Mouse (Mus musculus): ENCODE data around the gene Hpse2. TPM values are rescaled to one million over a fixed set of nuclear protein-coding genes. Genes with fewer than 3 reads are reported as not detected.

Hpse2 gene
- polyA plus RNA-seq, 1 experiment = not detected

DNA sequence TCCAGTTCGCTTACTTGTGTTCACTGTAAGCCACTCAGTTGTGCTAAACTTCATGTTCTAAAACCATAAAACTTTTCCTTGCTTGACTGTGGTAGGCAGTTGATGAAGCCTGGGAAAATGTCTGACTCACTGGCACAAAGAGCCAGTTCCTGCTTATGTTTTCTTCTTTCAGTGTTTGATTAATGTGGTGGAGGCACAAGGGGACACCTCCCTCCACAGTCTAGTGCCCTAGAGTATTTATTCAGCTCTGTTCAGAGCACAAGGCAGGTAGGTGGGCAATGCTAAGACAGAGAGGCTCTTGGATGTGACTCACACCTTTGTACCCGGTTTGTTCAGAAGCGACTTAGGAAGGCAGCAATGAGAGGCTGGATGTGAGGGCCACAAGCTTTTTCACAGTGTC lies 560.3 kb downstream of the Hpse2 start:
- no peaks in the 10 kb centered on the region for H3K9me3 ChIP-seq (replicated peaks; ENCODE audit: control insufficient read depth, insufficient read depth, low read length, poor library complexity, severe bottlenecking)
- H3K4me3 ChIP-seq (ENCODE audit: low read depth, low read length) = no peak overlapping the region

DNA sequence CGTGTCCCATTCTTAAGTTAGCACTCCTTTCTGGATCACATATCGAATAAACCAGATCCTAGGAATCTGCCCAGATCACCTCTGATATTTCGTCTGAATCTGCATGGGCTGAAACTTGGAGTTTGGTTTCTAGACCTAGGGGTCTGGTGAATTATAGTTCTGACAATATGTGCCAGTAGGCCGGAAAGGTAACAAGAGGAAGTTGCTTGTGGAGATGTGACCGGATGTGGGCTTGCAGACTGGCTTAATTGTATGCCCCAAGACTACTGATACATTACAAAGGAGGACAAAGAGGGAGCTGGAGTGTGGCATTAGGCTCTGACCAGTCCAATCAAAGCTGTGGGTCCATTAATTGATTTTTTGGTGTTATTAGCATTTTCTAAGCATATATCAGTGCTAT lies 568.0 kb downstream of the Hpse2 start:
- Histone ChIP-seq H3K9me3 (replicated peaks; ENCODE audit: control insufficient read depth, insufficient read depth, low read length, poor library complexity, severe bottlenecking) (no peaks in the 10 kb centered on the region), H3K4me1 (ENCODE audit: control insufficient read depth, insufficient read depth, low read length) (no peaks in the 10 kb centered on the region), H3K27ac (ENCODE audit: insufficient read depth, low read length) (no peak overlapping the region), H3K36me3 (ENCODE audit: control insufficient read depth, insufficient read depth, low read length, poor library complexity, severe bottlenecking) (no peaks in the 10 kb centered on the region), H3K27me3 (ENCODE audit: control insufficient read depth, insufficient read depth, low read length, poor library complexity, severe bottlenecking) (no peaks in the 10 kb centered on the region), H3K9ac (ENCODE audit: low read depth, poor library complexity, severe bottlenecking) (no peak overlapping the region), H3K4me3 (ENCODE audit: low read depth, low read length) (no peak overlapping the region)
- TF ChIP-seq CTCF (IDR thresholded peaks at IDR 0.05; ENCODE audit: low read depth, low read length) (no peak), EP300 (IDR thresholded peaks at IDR 0.05; ENCODE audit: insufficient read depth, low read depth, low read length) (no peak), POLR2A (IDR thresholded peaks at IDR 0.05; ENCODE audit: insufficient read depth, low read length) (no peak)

More for the DNA sequence above, 560.3 kb downstream of the Hpse2 start:
- no peaks in the 10 kb centered on the region for H3K36me3 ChIP-seq (ENCODE audit: control insufficient read depth, insufficient read depth, low read length, poor library complexity, severe bottlenecking)
- no peaks in the 10 kb centered on the region; the same call in 1 of the 2 replicates for H3K27me3 ChIP-seq (ENCODE audit: control insufficient read depth, insufficient read depth, low read length, poor library complexity, severe bottlenecking)
- no peaks in the 10 kb centered on the region for H3K4me1 ChIP-seq (ENCODE audit: control insufficient read depth, insufficient read depth, low read length)
- H3K27ac ChIP-seq (ENCODE audit: insufficient read depth, low read length) = no peak overlapping the region
- H3K9ac ChIP-seq (ENCODE audit: low read depth, poor library complexity, severe bottlenecking) = no peak overlapping the region
- TF ChIP-seq EP300 (IDR thresholded peaks at IDR 0.05; ENCODE audit: insufficient read depth, low read depth, low read length) = no peak
- TF ChIP-seq POLR2A (IDR thresholded peaks at IDR 0.05; ENCODE audit: insufficient read depth, low read length) = no peak
- TF ChIP-seq CTCF (IDR thresholded peaks at IDR 0.05; ENCODE audit: low read depth, low read length) = no peak

DNA sequence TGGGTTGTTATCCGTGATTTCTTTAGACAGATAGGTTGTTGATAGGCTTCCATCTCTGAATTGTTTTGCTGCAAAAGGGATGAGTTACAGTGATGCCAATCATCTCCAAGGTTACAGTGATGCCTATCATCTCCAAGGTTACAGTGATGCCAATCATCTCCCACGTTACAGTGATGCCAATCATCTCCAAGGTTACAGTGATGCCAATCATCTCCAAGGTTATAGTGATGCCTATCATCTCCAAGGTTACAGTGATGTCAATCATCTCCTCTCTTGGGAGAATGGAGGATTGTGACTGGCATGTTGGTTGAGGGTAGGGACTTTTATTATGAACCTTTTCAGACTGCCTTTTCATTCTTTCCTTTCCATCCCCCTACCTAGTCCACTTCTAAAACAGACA lies 570.4 kb downstream of the Hpse2 start:
- no peak for TF ChIP-seq EP300 (IDR thresholded peaks at IDR 0.05; ENCODE audit: insufficient read depth, low read depth, low read length)
- no peak for TF ChIP-seq CTCF (IDR thresholded peaks at IDR 0.05; ENCODE audit: low read depth, low read length)
- TF ChIP-seq POLR2A (IDR thresholded peaks at IDR 0.05; ENCODE audit: insufficient read depth, low read length) = no peak

DNA sequence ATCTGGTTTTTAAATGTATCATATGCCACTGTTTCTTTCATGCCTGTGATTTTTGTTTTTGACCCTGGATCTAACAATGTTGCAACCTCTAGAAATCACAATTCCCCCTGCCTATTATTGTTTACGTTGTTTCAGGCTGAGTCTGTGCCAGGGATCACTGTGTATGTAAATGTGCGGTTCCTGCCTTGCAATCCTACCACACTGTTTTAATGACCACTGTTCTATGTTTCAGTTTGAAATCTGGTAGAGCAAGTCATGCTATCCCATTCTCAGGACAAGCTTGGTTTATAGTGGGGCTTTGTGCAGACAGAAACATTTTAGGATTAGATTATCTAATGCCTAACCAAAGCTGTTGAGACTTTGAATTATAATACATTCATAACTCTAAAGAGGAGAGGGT lies 571.9 kb downstream of the Hpse2 start:
- H3K9ac ChIP-seq (ENCODE audit: low read depth, poor library complexity, severe bottlenecking) = no peak overlapping the region
- H3K4me3 ChIP-seq (ENCODE audit: low read depth, low read length) = no peak overlapping the region
- no peaks in the 10 kb centered on the region for H3K36me3 ChIP-seq (ENCODE audit: control insufficient read depth, insufficient read depth, low read length, poor library complexity, severe bottlenecking)
- H3K27me3 ChIP-seq (ENCODE audit: control insufficient read depth, insufficient read depth, low read length, poor library complexity, severe bottlenecking) = no peaks in the 10 kb centered on the region
- no peaks in the 10 kb centered on the region for H3K9me3 ChIP-seq (replicated peaks; ENCODE audit: control insufficient read depth, insufficient read depth, low read length, poor library complexity, severe bottlenecking)
- no peak overlapping the region for H3K27ac ChIP-seq (ENCODE audit: insufficient read depth, low read length)
- TF ChIP-seq POLR2A (IDR thresholded peaks at IDR 0.05; ENCODE audit: insufficient read depth, low read length) (no peak), CTCF (IDR thresholded peaks at IDR 0.05; ENCODE audit: low read depth, low read length) (no peak), EP300 (IDR thresholded peaks at IDR 0.05; ENCODE audit: insufficient read depth, low read depth, low read length) (no peak)
- no peaks in the 10 kb centered on the region for H3K4me1 ChIP-seq (ENCODE audit: control insufficient read depth, insufficient read depth, low read length)

More for the DNA sequence above, 570.4 kb downstream of the Hpse2 start:
- Histone ChIP-seq H3K27me3 (ENCODE audit: control insufficient read depth, insufficient read depth, low read length, poor library complexity, severe bottlenecking) (no peaks in the 10 kb centered on the region), H3K27ac (ENCODE audit: insufficient read depth, low read length) (no peak overlapping the region), H3K36me3 (ENCODE audit: control insufficient read depth, insufficient read depth, low read length, poor library complexity, severe bottlenecking) (no peaks in the 10 kb centered on the region), H3K9me3 (replicated peaks; ENCODE audit: control insufficient read depth, insufficient read depth, low read length, poor library complexity, severe bottlenecking) (no peaks in the 10 kb centered on the region), H3K9ac (ENCODE audit: low read depth, poor library complexity, severe bottlenecking) (no peak overlapping the region), H3K4me1 (ENCODE audit: control insufficient read depth, insufficient read depth, low read length) (no peaks in the 10 kb centered on the region), H3K4me3 (ENCODE audit: low read depth, low read length) (no peak overlapping the region)

DNA sequence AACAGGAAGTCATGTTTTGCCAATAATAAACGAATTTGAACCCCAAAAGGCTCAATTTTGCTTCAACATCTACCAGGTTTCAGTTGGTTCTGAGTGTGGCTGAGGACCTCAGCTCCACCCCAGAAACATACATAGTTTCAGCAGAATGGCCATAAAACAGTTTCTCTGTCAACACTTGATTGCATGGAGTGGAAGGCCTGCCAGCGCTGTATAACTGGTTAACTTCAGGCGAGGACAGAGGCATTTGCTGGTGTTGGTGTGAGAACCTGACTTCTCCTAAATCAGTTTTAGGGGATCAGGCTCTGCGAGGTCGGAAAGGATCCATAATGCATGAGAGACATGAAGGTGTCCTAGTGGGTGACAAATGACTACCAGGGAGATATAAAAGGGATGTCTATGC lies 578.0 kb downstream of the Hpse2 start:
- no peak overlapping the region for H3K9ac ChIP-seq (ENCODE audit: low read depth, poor library complexity, severe bottlenecking)
- no peaks in the 10 kb centered on the region for H3K9me3 ChIP-seq (replicated peaks; ENCODE audit: control insufficient read depth, insufficient read depth, low read length, poor library complexity, severe bottlenecking)
- H3K27ac ChIP-seq (ENCODE audit: insufficient read depth, low read length) = no peak overlapping the region
- H3K27me3 ChIP-seq (ENCODE audit: control insufficient read depth, insufficient read depth, low read length, poor library complexity, severe bottlenecking) = no peaks in the 10 kb centered on the region
- no peaks in the 10 kb centered on the region for H3K4me1 ChIP-seq (ENCODE audit: control insufficient read depth, insufficient read depth, low read length)
- H3K4me3 ChIP-seq (ENCODE audit: low read depth, low read length) = no peak overlapping the region
- TF ChIP-seq POLR2A (IDR thresholded peaks at IDR 0.05; ENCODE audit: insufficient read depth, low read length) (no peak), CTCF (IDR thresholded peaks at IDR 0.05; ENCODE audit: low read depth, low read length) (no peak), EP300 (IDR thresholded peaks at IDR 0.05; ENCODE audit: insufficient read depth, low read depth, low read length) (no peak)
- no peaks in the 10 kb centered on the region for H3K36me3 ChIP-seq (ENCODE audit: control insufficient read depth, insufficient read depth, low read length, poor library complexity, severe bottlenecking)

DNA sequence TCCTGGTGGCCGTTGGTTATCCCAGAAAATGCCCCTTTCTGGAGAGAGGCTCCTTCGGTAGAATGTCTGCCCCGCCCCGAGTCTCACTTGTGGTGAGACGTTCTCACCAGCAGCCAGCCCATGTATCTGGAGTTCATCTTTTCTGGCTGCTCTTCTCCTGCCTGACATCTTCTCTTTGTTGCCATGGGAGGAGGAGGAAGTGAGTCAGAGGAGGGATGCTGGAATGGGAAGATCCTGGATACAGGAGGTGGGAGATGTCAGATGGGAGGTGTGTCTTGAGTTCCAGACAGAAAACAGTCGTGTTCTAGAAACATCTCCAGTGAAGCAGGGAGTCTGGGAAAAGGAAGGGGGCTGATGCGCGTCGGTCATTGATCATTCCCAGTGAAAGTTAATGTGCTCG lies 578.7 kb downstream of the Hpse2 start:
- H3K4me1 ChIP-seq (ENCODE audit: control insufficient read depth, insufficient read depth, low read length) = no peaks in the 10 kb centered on the region
- H3K4me3 ChIP-seq (ENCODE audit: low read depth, low read length) = no peak overlapping the region

More for the DNA sequence above, 578.7 kb downstream of the Hpse2 start:
- no peaks in the 10 kb centered on the region for H3K27me3 ChIP-seq (ENCODE audit: control insufficient read depth, insufficient read depth, low read length, poor library complexity, severe bottlenecking)
- H3K27ac ChIP-seq (ENCODE audit: insufficient read depth, low read length) = no peak overlapping the region
- no peaks in the 10 kb centered on the region for H3K36me3 ChIP-seq (ENCODE audit: control insufficient read depth, insufficient read depth, low read length, poor library complexity, severe bottlenecking)
- no peaks in the 10 kb centered on the region for H3K9me3 ChIP-seq (replicated peaks; ENCODE audit: control insufficient read depth, insufficient read depth, low read length, poor library complexity, severe bottlenecking)
- H3K9ac ChIP-seq (ENCODE audit: low read depth, poor library complexity, severe bottlenecking) = no peak overlapping the region
- no peak for TF ChIP-seq CTCF (IDR thresholded peaks at IDR 0.05; ENCODE audit: low read depth, low read length)
- TF ChIP-seq POLR2A (IDR thresholded peaks at IDR 0.05; ENCODE audit: insufficient read depth, low read length) = no peak
- TF ChIP-seq EP300 (IDR thresholded peaks at IDR 0.05; ENCODE audit: insufficient read depth, low read depth, low read length) = no peak
